Mouse (Mus musculus): Measurements from ENCODE around the gene Rab5a.
A peak's percentile ranks its signal among the peaks of the same experiment; 100 is the strongest.
"Not testable (repeated sequence)": the region's sequence is repeated elsewhere in the genome, so short reads cannot be mapped to it uniquely, and the experiment has no call there.

The Rab5a gene

GRCm38 (mm10) chr17:53478858-53479603 lies at the start of gene Rab5a:
Gene Rab5a, plus strand, starts transcription at chr17:53479234.
- DNase-seq (ENCODE audit: low spot score) = peak; percentile 96

GRCm38 (mm10) chr17:53456152-53456551 lies 22.9 kb upstream of the Rab5a start:
- no peak for DNase-seq (ENCODE audit: low spot score)

DNA sequence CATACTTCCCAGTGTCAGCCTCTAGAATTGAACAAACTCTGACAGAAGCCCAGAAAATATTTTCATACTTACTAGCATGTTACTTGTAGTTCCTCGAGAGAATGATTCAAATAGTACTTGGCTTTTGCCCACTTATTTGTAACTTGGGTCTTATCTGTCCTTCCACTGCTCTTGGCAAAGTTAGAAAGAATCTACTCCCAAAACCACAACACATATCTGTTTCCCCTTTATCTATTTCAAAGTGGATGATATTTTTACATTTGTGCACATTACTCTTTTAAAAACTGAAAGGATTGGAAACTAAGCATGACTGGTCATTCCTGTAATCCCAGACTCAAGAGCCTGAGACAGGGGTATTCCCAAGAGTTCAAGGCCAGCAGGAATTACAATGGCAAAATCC lies 22.3 kb upstream of the Rab5a start:
- DNase-seq (ENCODE audit: low spot score) = no peak

GRCm38 (mm10) chr17:53462603-53463495 lies 16.2 kb upstream of the Rab5a start, which contains the start of gene Efhb:
Gene Efhb, minus strand, starts transcription at chr17:53463321.
- peak; percentile 67 for DNase-seq (ENCODE audit: low spot score)

DNA sequence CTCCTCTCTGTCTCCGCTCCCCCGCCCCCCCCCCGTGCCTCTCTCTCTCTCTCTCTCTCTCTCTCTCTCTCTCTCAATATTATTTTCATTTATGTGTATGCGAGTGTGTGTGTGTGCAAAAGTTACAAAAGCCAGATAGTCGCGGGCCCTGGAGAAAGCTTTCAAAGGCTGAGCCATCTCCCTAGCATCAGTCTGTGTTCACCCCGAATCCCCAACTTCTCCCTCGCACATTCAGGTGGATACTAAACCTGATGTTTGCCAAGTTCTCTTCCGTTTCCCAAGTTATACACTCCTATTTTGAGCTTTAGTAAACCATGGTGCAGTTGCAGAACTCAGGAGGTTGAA lies 15.6 kb upstream of the Rab5a start:
- no peak for DNase-seq (ENCODE audit: low spot score)

DNA sequence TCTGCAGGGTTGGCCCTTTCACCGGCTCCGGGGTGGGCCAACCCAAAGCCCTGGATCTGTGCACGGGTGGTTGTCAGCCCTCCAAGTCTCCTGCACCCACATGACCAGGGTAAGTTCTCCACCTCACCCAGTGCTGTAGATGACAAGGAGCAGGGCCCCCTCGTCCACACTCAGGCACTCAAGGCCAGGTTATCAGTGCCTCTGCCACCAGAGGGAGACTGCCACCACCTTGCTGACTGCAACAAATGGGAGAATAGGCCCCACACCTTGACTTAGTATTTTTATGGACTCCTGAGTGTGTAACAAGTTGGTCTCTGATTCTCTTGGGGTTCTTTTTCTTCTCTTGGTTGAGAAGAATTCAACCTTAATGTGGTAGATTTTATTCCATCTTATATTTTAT lies 13.5 kb upstream of the Rab5a start:
- DNase-seq (ENCODE audit: low spot score) = no peak

DNA sequence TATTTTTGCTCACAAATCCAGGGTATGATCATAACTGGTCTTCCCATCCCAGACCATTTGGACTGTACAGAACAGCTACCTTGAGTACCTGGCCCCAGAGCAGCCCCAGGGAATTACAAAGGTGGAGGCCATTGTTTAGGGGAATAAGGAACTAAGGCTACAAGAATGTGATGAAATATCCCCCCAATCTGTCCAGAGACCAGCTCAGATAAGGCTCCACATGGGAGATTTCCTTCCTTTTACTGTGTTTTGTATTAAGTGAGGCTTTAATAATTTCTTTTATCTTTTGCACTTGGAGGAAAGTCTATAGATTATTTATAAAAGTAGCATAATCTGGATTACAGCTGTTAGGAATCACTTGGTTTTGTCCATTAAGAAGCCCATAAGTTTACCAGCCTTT lies 10.3 kb upstream of the Rab5a start:
- DNase-seq (ENCODE audit: low spot score) = no peak

- no peak for DNase-seq (ENCODE audit: low spot score)
Observed at GRCm38 (mm10) chr17:53478066-53478857, 772 bp upstream of the Rab5a start.

DNA sequence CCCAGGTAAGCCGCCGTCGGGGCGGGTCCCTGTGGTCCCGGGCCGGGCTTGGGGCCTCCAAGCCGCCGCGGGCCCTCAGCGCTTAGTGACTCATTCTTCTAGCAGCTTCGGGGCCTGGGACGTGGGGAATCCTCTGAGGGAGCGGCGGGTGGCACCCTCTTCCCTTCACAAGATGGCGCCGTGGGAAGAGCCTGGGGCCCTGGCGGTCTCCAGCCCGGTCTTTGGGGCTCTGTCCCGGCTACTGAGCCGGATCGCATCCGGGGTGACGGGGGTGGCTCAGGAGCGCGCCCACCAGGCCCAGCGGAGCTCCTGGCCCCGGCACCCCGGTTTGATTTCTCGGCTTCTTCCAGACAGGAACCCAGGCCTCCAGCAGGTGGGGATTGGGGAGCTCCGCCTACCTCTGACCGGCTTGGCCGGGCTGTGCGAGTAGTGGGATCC lies 589 bp downstream of the Rab5a start:
- DNase-seq (ENCODE audit: low spot score) = no peak

DNA sequence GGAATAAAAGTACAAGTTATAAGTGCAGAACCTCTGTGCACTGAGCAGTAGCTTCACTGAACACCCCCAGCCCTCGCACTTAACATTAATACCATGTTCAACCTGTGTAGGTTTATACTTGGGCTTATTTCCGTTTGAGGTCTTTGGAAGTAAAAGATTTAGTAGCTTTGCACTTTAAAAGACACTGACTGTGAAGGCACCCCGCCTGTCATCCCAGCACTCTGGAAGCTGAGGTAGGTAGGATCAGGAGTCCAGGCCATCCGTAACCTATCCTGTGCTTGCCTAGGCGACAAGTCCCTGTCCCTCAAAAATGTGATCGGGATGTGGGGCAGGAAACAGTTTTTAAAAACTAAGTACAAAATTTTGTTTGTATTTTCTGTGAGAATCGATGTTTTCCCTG lies 1.4 kb downstream of the Rab5a start:
- DNase-seq (ENCODE audit: low spot score) = no peak

DNA sequence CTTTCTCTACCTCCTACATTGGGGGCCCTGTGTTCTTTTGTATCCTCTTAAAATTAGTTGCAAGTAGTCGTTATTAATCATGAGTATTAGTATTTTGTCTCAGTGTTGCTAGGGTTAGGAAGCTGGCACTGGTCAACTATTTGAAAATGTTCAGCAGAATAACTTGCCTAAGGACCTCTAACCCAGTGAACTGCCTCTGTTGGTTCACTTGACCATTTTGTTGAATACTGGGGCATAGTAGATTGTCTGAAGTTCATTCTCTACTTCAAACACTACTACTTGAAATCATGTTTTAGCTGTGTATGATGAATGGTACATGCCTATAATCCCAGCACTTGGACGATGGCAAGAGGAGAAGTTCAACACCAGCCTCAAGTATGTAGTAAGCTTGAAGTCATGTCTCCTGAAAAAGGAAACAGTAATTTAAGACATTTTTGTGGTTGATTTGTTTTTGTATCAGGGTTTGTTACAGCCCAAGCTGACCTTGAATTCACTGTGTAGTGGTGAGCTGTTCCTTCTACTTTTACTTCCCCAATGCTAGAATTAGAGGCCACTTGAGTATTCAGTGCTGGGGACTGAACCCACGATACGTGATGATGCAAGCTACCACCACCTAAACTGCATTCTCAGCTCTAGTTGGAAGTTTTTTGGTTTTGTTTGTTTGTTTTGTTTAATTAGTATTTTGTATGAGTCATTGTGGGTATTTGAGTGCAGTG lies 9.4 kb downstream of the Rab5a start:
- no peak for DNase-seq (ENCODE audit: low spot score)

DNA sequence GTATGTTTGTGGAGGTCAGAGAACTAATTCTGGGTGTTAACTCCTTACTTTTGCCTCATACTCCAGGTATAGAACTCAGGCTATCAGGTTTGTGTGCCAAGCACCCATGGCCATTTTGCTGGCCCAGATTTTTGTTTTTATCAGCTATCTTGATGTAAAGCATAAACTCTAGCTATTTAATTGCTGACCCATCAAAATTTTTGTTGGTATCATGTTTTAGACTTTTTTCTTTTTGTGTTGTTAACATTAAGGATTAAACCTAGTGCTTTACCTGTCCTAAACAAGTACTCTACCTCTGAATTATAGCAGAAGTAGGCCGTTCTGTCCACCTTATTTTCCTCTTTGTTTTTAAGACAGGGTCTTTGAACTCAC lies 10.0 kb downstream of the Rab5a start:
- no peak for DNase-seq (ENCODE audit: low spot score)

- DNase-seq (ENCODE audit: low spot score) = no peak
Observed at GRCm38 (mm10) chr17:53502966-53503365, 23.9 kb downstream of the Rab5a start.

GRCm38 (mm10) chr17:53512311-53512951 lies 33.4 kb downstream of the Rab5a start:
- no peak for DNase-seq (ENCODE audit: low spot score)

DNA sequence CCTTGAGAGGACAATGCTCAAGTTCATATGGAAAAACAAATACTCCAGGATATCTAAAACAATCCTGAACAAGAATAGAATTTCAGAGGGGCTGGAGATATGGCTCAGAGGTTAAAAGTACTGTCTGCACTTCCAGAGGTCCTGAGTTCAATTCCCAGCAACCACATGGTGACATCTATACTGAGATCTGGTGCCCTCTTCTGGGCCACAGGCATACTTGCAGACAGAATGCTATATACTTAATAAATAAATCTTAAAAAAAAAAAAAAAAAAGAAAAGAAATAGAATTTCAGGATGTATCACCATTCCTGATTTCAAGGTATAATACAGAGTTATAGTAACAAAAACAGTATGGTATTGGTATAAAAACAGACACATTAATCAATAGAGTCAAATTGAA lies 40.3 kb downstream of the Rab5a start:
- DNase-seq (ENCODE audit: low spot score) = no peak

- DNase-seq (ENCODE audit: low spot score) = no peak
Observed at GRCm38 (mm10) chr17:53520509-53520908, 41.5 kb downstream of the Rab5a start.

DNA sequence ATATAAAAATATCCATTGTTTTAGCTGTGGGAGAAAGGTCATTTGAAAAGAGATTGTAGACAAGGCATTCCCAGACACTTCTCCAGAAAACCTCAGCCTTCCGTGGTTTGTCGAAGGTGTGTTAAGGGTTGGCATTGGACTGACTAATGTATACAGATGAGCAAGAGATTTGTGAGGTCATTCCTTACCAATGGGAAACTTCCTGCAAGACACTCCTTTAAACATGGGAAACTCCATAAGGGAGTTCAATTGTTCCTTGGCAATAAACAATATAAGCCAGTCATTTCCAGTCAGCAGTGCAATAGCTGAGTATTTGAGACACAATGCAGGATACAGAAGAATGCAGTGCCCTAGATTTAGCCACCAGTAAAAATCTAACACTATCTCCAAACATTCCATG lies 49.0 kb downstream of the Rab5a start:
- no peak for DNase-seq (ENCODE audit: low spot score)

- no peak for DNase-seq (ENCODE audit: low spot score)
Observed at GRCm38 (mm10) chr17:53531160-53531559, 52.1 kb downstream of the Rab5a start.

DNA sequence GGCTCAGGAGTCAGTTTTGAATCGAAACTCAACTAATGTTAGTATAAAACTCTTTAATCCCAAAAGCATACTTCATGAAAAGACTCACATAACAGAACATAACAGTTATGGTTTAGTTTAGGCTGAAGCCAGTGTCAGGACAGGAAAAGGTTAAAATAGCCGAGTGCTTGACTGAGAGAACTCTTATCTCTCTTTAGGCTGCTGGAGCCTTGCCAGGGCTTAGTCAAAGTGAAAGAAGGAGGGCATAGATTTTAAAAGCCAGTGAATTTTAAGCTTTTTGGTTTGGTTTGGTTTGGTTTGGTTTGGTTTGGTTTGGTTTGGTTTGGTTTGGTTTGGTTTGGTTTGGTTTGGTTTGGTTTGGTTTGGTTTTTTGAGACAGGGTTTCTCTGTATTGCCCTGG lies 53.4 kb downstream of the Rab5a start:
- no peak for DNase-seq (ENCODE audit: low spot score)

DNA sequence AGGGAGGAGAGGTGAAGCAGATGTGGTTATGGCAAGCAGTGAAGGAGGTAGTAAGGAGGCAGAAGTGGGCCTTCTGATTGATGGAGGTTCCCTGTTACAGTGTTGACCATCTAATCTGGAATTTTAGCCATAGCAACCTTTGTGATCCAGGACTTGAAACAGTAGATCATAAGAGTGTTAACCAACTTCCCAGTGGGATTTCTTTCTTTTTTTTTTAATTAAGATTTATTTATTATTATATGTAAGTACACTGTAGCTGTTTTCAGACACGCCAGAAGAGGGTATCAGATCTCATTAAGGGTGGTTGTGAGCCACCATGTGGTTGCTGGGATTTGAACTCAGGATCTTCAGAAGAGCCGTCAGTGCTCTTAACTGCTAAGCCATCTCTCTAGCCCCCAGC lies 60.3 kb downstream of the Rab5a start, which contains the start of gene Pp2d1:
Pp2d1 (minus strand) TSS at position 101 of the 400 bp plus-strand sequence.
- not testable (repeated sequence) for DNase-seq (ENCODE audit: low spot score)

- DNase-seq (ENCODE audit: low spot score) = no peak
Observed at GRCm38 (mm10) chr17:53542536-53542935, 63.5 kb downstream of the Rab5a start.

All from ovary, postnatal 10 days (tissue).